Mouse (Mus musculus): ENCODE results near the gene Reps2. TPM values are rescaled to one million over a fixed set of nuclear protein-coding genes. Genes with fewer than 3 reads are reported as not detected.
A peak's percentile ranks its signal among the peaks of the same experiment; 100 is the strongest.

Reps2 gene
- total and polyA plus RNA-seq, 2 experiments = 3.0 to 18.5 TPM

DNA sequence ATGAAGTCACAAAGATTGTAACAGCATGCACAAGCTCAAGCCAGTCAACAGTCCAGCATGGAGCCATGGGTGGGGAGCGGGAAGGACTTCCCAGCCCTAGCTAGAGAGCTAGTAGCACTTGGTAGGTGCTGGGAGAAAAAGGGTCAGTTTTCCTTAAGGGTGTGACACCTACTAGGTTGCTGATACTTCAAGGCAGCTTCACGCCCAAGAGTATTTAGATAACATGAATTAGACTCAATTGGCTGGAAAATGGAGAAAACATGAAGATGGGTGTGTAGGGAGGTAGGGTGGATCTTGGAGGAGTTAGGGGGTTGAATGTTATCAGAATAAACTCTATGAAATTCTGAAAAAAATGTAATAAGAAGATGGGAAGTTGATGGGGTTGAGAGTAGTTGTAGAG, 37.3 kb downstream of the Reps2 start:
- Histone ChIP-seq H3K79me2 (ENCODE audit: control insufficient read depth, insufficient read depth, low read length) (no peaks in the 10 kb centered on the region), H3K27me3 (ENCODE audit: control insufficient read depth, insufficient read depth, low read length) (no peaks in the 10 kb centered on the region), H3K4me1 (ENCODE audit: control insufficient read depth, insufficient read depth, low read length) (no peaks in the 10 kb centered on the region), H3K9ac (ENCODE audit: low read depth, low read length) (no peak overlapping the region), H3K27ac (replicated peaks; ENCODE audit: insufficient read depth, low read depth, low read length) (no peak overlapping the region), H3K36me3 (ENCODE audit: control insufficient read depth, insufficient read depth, low read length) (no peaks in the 10 kb centered on the region), H3K4me3 (ENCODE audit: insufficient read depth, low read depth, low read length) (no peak overlapping the region)
- 96% methylated on average over 2 of the region's 2 CpGs for WGBS
- TF ChIP-seq POLR2A (IDR thresholded peaks at IDR 0.05; ENCODE audit: extremely low read depth, insufficient read depth, low read length) (no peak), CTCF (IDR thresholded peaks at IDR 0.05; ENCODE audit: low read depth, low read length) (no peak)
- no peak for DNase-seq (ENCODE audit: extremely low read depth, low read depth, low spot score)

- H3K79me2 ChIP-seq (ENCODE audit: control insufficient read depth, insufficient read depth, low read length) = peaks cover 2% of the 10 kb centered on the region; the same call in 1 of the 2 replicates
- DNase-seq (ENCODE audit: extremely low read depth, low read depth, low spot score) = no peak
- H3K4me3 ChIP-seq (ENCODE audit: insufficient read depth, low read depth, low read length) = no peak overlapping the region
- TF ChIP-seq CTCF (IDR thresholded peaks at IDR 0.05; ENCODE audit: low read depth, low read length) (no peak), POLR2A (IDR thresholded peaks at IDR 0.05; ENCODE audit: extremely low read depth, insufficient read depth, low read length) (no peak)
- no peak overlapping the region for H3K9ac ChIP-seq (ENCODE audit: low read depth, low read length)
- no peak overlapping the region for H3K27ac ChIP-seq (replicated peaks; ENCODE audit: insufficient read depth, low read depth, low read length)
- H3K36me3 ChIP-seq (ENCODE audit: control insufficient read depth, insufficient read depth, low read length) = no peaks in the 10 kb centered on the region
- H3K27me3 ChIP-seq (ENCODE audit: control insufficient read depth, insufficient read depth, low read length) = no peaks in the 10 kb centered on the region
- WGBS = 78% methylated on average over 3 of the region's 3 CpGs
- no peaks in the 10 kb centered on the region for H3K4me1 ChIP-seq (ENCODE audit: control insufficient read depth, insufficient read depth, low read length)
These were observed 43.8 kb downstream of the Reps2 start for GRCm38 (mm10) chrX:162599666-162600065.

- Histone ChIP-seq H3K4me3 (ENCODE audit: insufficient read depth, low read depth, low read length) (no peak overlapping the region), H3K9ac (ENCODE audit: low read depth, low read length) (no peak overlapping the region), H3K36me3 (ENCODE audit: control insufficient read depth, insufficient read depth, low read length) (no peaks in the 10 kb centered on the region), H3K27ac (replicated peaks; ENCODE audit: insufficient read depth, low read depth, low read length) (no peak overlapping the region), H3K4me1 (ENCODE audit: control insufficient read depth, insufficient read depth, low read length) (peaks cover 6% of the 10 kb centered on the region; the same call in 1 of the 2 replicates), H3K27me3 (ENCODE audit: control insufficient read depth, insufficient read depth, low read length) (no peaks in the 10 kb centered on the region), H3K79me2 (ENCODE audit: control insufficient read depth, insufficient read depth, low read length) (no peaks in the 10 kb centered on the region; the same call in 1 of the 2 replicates)
- TF ChIP-seq POLR2A (IDR thresholded peaks at IDR 0.05; ENCODE audit: extremely low read depth, insufficient read depth, low read length) (no peak), CTCF (IDR thresholded peaks at IDR 0.05; ENCODE audit: low read depth, low read length) (no peak)
- peak; percentile 71 for DNase-seq (ENCODE audit: extremely low read depth, low read depth, low spot score)
- WGBS = 23% methylated on average over 6 of the region's 8 CpGs
These were observed 52.2 kb downstream of the Reps2 start for GRCm38 (mm10) chrX:162591005-162591801.

- Histone ChIP-seq H3K4me1 (ENCODE audit: control insufficient read depth, insufficient read depth, low read length) (peaks cover 6% of the 10 kb centered on the region; the same call in 1 of the 2 replicates), H3K36me3 (ENCODE audit: control insufficient read depth, insufficient read depth, low read length) (no peaks in the 10 kb centered on the region), H3K27ac (replicated peaks; ENCODE audit: insufficient read depth, low read depth, low read length) (no peak overlapping the region), H3K27me3 (ENCODE audit: control insufficient read depth, insufficient read depth, low read length) (no peaks in the 10 kb centered on the region), H3K9ac (ENCODE audit: low read depth, low read length) (no peak overlapping the region), H3K79me2 (ENCODE audit: control insufficient read depth, insufficient read depth, low read length) (no peaks in the 10 kb centered on the region; the same call in 1 of the 2 replicates), H3K4me3 (ENCODE audit: insufficient read depth, low read depth, low read length) (no peak overlapping the region)
- TF ChIP-seq CTCF (IDR thresholded peaks at IDR 0.05; ENCODE audit: low read depth, low read length) = no peak
- 26% methylated on average over 6 of the region's 6 CpGs for WGBS
- DNase-seq (ENCODE audit: extremely low read depth, low read depth, low spot score) = peak; percentile 53
These were observed 53.2 kb downstream of the Reps2 start for GRCm38 (mm10) chrX:162590145-162590790.

DNA sequence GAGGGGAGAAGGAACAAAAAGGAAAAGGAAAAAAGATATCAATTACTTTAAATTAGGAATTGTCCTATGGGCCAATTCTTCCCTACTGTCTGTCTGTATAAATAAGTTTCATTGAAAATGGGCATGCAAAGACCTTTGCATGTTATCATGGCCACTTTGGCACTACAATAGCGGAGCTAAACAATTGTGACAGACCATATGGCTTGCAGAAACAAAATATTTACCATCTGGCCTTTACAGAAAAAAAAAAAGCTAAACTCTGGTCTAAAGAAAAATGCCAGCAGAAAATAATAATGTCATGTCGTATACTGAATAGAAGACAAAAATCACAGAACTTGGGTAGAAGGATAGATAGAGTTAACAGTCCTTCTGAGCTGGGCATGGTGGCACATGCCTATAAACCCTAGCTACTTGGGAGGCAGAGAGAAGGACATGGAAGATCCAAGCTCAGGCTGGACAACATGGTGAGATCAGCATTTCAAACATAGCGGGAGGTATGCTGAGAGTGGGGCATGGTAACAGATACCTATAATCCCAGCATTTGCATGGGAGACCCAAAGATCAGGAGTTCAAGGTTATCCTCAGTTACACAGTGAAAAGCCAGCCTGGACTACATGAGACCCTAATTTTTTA, 54.2 kb downstream of the Reps2 start:
- 90% methylated on average over 3 of the region's 3 CpGs for WGBS
- H3K4me1 ChIP-seq (ENCODE audit: control insufficient read depth, insufficient read depth, low read length) = peaks cover 6% of the 10 kb centered on the region; the same call in 1 of the 2 replicates
- H3K27me3 ChIP-seq (ENCODE audit: control insufficient read depth, insufficient read depth, low read length) = no peaks in the 10 kb centered on the region
- no peaks in the 10 kb centered on the region; the same call in 1 of the 2 replicates for H3K79me2 ChIP-seq (ENCODE audit: control insufficient read depth, insufficient read depth, low read length)
- no peak overlapping the region for H3K4me3 ChIP-seq (ENCODE audit: insufficient read depth, low read depth, low read length)
- H3K27ac ChIP-seq (replicated peaks; ENCODE audit: insufficient read depth, low read depth, low read length) = no peak overlapping the region
- no peaks in the 10 kb centered on the region for H3K36me3 ChIP-seq (ENCODE audit: control insufficient read depth, insufficient read depth, low read length)
- TF ChIP-seq POLR2A (IDR thresholded peaks at IDR 0.05; ENCODE audit: extremely low read depth, insufficient read depth, low read length) = no peak
- no peak for TF ChIP-seq CTCF (IDR thresholded peaks at IDR 0.05; ENCODE audit: low read depth, low read length)
- no peak overlapping the region for H3K9ac ChIP-seq (ENCODE audit: low read depth, low read length)
- DNase-seq (ENCODE audit: extremely low read depth, low read depth, low spot score) = no peak
